Mouse (Mus musculus) left cerebral cortex, postnatal 4 days (tissue): Measurements from ENCODE around the gene Gpx4. TPM values are rescaled to one million over a fixed set of nuclear protein-coding genes. Genes with fewer than 3 reads are reported as not detected.

ENCODE experiments used
- DNase-seq: peaks from one replicate; pipeline ENCODE4 v3.0.0-alpha.2; 2022
- intact Hi-C: fragments of 180-260 bp; cut with DNase I; formaldehyde crosslinking; loops from one replicate; pipeline ENCODE4 v1.15.1; 2025
- total RNA-seq, 2 experiments: library from RNA; stranded (reverse); gene quantifications; 2 replicates each; pipeline ENCODE4 v1.2.3; 2021

The Gpx4 gene
- total RNA-seq, 2 experiments from 2014 or later = 311 to 347 TPM

GRCm38 (mm10) chr10:80100982-80101381 is 54.0 kb downstream of the Gpx4 start:
- intact Hi-C loops = no loop called here
- DNase-seq = no peak

DNA sequence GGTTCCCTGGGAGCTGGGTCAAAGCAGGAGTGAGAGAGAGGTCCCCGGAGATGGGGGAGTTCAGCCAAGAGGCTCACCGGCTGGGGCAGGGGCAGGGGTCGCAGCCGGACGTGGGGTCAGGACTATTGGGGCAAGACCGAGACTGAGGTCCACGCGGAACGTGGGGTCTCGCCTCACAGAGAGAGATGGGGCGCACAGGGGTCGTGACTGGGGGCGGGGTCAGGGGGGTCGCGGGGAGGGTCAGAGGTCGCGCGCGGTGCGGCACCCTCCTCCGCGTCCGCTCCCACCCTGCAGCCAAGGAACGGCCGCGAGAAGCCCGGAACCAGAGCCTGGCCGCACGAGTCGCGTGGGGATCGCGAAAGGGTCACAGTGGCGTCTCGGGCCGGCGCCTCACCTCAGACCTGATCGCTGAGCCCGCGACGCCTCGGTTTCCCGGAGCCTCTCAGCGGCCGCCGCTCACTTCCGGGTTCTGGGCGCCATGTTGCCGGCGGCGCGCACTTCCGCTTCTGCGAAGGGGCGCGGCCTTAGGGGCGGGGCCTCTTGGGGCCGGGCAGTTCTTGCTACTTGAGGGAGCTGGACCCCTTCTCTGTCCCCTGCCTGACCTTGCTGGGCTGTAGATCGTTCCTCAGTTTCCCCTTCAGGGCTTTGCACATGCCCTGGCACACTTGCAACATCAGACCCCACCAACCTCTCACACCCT is 55.4 kb downstream of the Gpx4 start:
- intact Hi-C loops = no loop called here
- peak; percentile 87 for DNase-seq

GRCm38 (mm10) chr10:80103032-80103431 is 56.1 kb downstream of the Gpx4 start:
- DNase-seq = no peak
- intact Hi-C loops = no loop called here

DNA sequence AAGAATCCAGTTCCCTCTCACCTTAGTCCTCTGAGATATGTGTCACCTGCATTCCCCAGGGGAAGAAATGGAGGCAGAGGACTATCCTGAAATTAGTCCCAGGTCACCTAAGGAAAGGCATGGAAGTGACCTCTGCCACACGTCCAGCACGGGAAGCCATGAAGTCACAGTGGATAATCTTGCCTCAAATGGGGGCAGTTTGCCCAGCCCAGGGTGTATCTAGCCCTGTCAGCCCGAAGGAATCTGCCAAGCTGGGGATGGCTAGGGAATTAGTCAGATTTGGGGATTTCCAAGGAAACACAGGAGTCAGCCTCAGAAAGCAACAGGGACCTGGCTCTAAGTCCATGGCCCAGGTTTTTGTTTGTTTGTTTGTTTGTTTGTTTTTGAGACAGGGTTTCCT is 57.2 kb downstream of the Gpx4 start:
- DNase-seq = no peak
- intact Hi-C loops = no loop called here

- DNase-seq = no peak
- intact Hi-C loops = no loop called here
Observed at GRCm38 (mm10) chr10:80105460-80105859, 58.5 kb downstream of the Gpx4 start, which contains the start of gene Sbno2. Gene Sbno2, minus strand, starts transcription at chr10:80105571.

DNA sequence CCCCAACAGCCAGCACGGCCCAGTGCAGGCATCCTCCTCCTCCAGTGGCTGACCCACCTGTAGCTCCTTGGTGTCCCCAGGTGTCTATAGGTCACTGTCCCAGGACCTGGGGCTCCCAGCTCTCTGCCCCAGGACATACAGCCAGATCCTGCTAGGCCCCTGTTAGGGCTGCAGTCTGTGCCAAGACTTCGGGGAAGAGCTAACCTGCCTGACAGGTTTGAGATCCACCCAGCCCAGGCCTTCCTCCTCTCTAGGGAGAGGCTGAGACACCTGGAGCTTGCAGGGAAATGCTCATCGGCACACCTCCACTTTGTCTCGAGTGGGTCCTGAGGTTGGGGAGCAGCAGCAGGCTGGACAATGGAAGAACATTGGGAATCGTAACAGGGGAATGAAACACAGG is 59.0 kb downstream of the Gpx4 start:
- intact Hi-C loops = no loop called here

More for the DNA sequence above, 59.0 kb downstream of the Gpx4 start:
- DNase-seq = no peak

Other genes with a start within 250 kb of the Gpx4 start
- gene Misp, start 226.2 kb upstream of the Gpx4 start, total RNA-seq = under 1 TPM; 0.46 to 0.76 TPM
- gene Ptbp1, start 192.7 kb upstream of the Gpx4 start, total RNA-seq = 10 to 100 TPM; 91.7 to 92.7 TPM
- 1 to 10 TPM; 6.9 to 7.0 TPM for gene Prtn3, start 172.7 kb upstream of the Gpx4 start, total RNA-seq
- gene Plppr3, start 172.5 kb upstream of the Gpx4 start, total RNA-seq = 100 to 1,000 TPM; 277 to 305 TPM
- gene Elane, start 160.9 kb upstream of the Gpx4 start, total RNA-seq = not detected
- not detected for gene Cfd, start 156.3 kb upstream of the Gpx4 start, total RNA-seq
- gene Med16, start 138.2 kb upstream of the Gpx4 start, total RNA-seq = 10 to 100 TPM; 56.4 to 59.6 TPM
- not detected for gene Gm26602, start 136.3 kb upstream of the Gpx4 start, total RNA-seq
- 1 to 10 TPM; 5.0 to 6.8 TPM for gene Kiss1r, start 130.2 kb upstream of the Gpx4 start, total RNA-seq
- gene R3hdm4, start 126.0 kb upstream of the Gpx4 start, total RNA-seq = 100 to 1,000 TPM; 307 to 309 TPM
- gene Arid3a, start 120.1 kb upstream of the Gpx4 start, total RNA-seq = 1 to 10 TPM; 6.3 to 9.5 TPM
- 10 to 100 TPM; 51.7 to 55.8 TPM for gene Wdr18, start 87.0 kb upstream of the Gpx4 start, total RNA-seq
- gene Grin3b, start 76.5 kb upstream of the Gpx4 start, total RNA-seq = under 1 TPM; 0.12 to 0.30 TPM
- gene Tmem259, start 62.8 kb upstream of the Gpx4 start, total RNA-seq = 100 to 1,000 TPM; 117 to 127 TPM
- 10 to 100 TPM; 12.4 to 17.2 TPM for gene Cnn2, start 58.6 kb upstream of the Gpx4 start, total RNA-seq
- 1 to 10 TPM; 7.2 to 8.1 TPM for gene Abca7, start 50.7 kb upstream of the Gpx4 start, total RNA-seq
- gene Arhgap45, start 30.5 kb upstream of the Gpx4 start, total RNA-seq = 1 to 10 TPM; 1.6 to 1.7 TPM
- gene Polr2e, start 7.4 kb upstream of the Gpx4 start, total RNA-seq = 10 to 100 TPM; 63.9 to 74.2 TPM
- 10 to 100 TPM; 28.8 to 30.8 TPM for gene Sbno2, start 58.4 kb downstream of the Gpx4 start, total RNA-seq
- 100 to 1,000 TPM; 100 to 111 TPM for gene Stk11, start 68.6 kb downstream of the Gpx4 start, total RNA-seq
- 100 to 1,000 TPM; 247 to 270 TPM for gene Atp5d, start 91.5 kb downstream of the Gpx4 start, total RNA-seq
- 100 to 1,000 TPM; 299 to 316 TPM for gene Cbarp, start 93.7 kb downstream of the Gpx4 start, total RNA-seq
- 100 to 1,000 TPM; 158 to 163 TPM for gene Midn, start 101.1 kb downstream of the Gpx4 start, total RNA-seq
- gene Cirbp, start 118.8 kb downstream of the Gpx4 start, total RNA-seq = 100 to 1,000 TPM; 211 to 228 TPM
- 1 to 10 TPM; 6.0 to 6.1 TPM for gene 1600002K03Rik, start 125.8 kb downstream of the Gpx4 start, total RNA-seq
- gene Efna2, start 132.3 kb downstream of the Gpx4 start, total RNA-seq = 10 to 100 TPM; 25.5 to 28.6 TPM
- 10 to 100 TPM; 53.9 to 55.2 TPM for gene Mum1, start 179.3 kb downstream of the Gpx4 start, total RNA-seq
- 100 to 1,000 TPM; 124 to 125 TPM for gene Ndufs7, start 202.0 kb downstream of the Gpx4 start, total RNA-seq
- 10 to 100 TPM; 21.9 to 23.0 TPM for gene Gamt, start 213.8 kb downstream of the Gpx4 start, total RNA-seq
- gene Dazap1, start 214.3 kb downstream of the Gpx4 start, total RNA-seq = 100 to 1,000 TPM; 136 to 145 TPM
- 100 to 1,000 TPM; 873 to 899 TPM for gene Rps15, start 245.3 kb downstream of the Gpx4 start, total RNA-seq
- gene Apc2, start 248.8 kb downstream of the Gpx4 start, total RNA-seq = 100 to 1,000 TPM; 398 to 400 TPM